Mouse (Mus musculus): ENCODE data around the gene Phtf1.

DNA sequence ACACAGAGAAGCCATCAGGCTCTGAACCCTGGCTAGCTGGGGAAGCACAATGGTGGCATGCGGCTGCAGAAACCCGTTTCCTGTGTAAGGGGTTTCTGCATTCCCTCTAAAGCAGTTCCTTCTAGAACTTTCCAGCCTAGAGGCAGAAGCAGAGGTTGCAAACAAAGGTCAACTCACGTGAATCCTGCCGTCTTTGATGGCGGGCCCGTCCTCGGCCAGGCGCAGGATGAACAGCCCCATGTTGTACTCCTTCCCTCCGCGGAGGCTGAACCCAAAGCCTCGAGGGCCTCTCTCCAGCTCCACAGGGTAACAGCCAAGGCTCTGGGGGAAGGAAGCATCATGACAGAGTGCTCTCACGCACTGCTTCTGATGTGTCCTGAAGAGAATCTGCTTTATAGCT lies 52.2 kb downstream of the Phtf1 start:
- TF ChIP-seq POLR2A (IDR thresholded peaks at IDR 0.05; ENCODE audit: extremely low read depth, insufficient read depth, low read length) (no peak), CTCF (IDR thresholded peaks at IDR 0.05; ENCODE audit: low read depth, low read length) (no peak)

Measured in liver, adult 2 months (tissue).